Mouse (Mus musculus) ovary, adult 10 weeks (tissue): ENCODE data around the gene Vmn1r222. TPM values are rescaled to one million over a fixed set of nuclear protein-coding genes. Genes with fewer than 3 reads are reported as not detected.

ENCODE experiments used
- polyA plus RNA-seq: library from polyadenylated mRNA; stranded (reverse); fragments of 350-450 nt; fragmentation: Illumina TruSeq; extraction: RNeasy Lipid Tissue Mini Kit (QIAGEN cat#74804); gene quantifications from one replicate; pipeline ENCODE4 v1.2.3, GENCODE M21; 2014

Gene Vmn1r222
- polyA plus RNA-seq = not detected

DNA sequence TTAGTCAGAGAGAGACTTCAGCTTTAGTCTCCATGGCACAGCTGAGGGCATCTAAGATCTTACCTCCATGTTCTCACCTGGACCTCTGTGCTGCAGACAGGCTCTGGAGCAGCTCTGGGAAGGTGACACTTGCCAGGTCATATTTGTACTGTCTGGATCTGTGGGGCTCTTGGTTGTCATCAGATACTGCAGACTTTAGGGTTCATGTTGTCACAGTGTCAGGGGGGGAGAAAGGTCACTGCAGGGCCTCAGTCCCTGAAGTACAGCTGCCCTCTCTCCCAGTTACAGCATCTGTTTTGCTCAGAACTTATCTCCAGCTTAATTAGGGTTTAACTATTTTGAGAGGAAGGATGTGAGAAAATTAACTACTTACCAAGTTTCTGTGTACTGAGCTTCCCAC is at the start of gene Vmn1r222:
Gene Vmn1r222, minus strand, starts transcription at position 101 of the 400 bp plus-strand sequence.

DNA sequence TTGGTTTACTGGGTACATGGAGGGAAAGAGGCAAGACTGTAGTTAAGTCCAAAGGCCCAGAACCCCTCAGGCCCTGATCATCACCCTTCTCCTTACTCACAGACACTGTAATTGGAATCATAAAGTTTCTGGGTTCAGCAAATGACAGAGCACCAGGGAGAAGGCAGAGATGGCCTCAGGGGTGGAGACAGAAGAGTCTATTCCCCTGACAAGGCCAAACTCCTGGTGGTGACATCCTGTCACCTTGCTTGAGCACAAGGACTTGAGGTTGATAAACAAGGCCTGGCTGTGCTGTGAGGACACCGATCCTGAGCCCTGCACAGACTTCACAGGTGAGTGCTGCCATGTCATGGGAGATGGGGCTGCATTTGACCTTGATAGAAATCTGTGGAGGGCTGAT is 11.1 kb upstream of the Vmn1r222 start, which contains the start of gene Vmn1r223:
Gene Vmn1r223, plus strand, starts transcription at position 301 of the 400 bp plus-strand sequence.

GRCm38 (mm10) chr13:23213827-23214226 is 21.9 kb downstream of the Vmn1r222 start, which contains the start of gene Vmn1r221:
Gene Vmn1r221 (plus strand): TSS chr13:23214127.

GRCm38 (mm10) chr13:23187875-23188274 is 47.9 kb downstream of the Vmn1r222 start, which contains the start of gene Vmn1r220:
Gene Vmn1r220 (minus strand): TSS chr13:23187975.

Other genes with a start within 250 kb of the Vmn1r222 start
- not detected for gene Vmn1r213, start 228.3 kb downstream of the Vmn1r222 start, polyA plus RNA-seq
- gene Vmn1r214, start 205.5 kb downstream of the Vmn1r222 start, polyA plus RNA-seq = not detected
- not detected for gene Vmn1r215, start 167.9 kb downstream of the Vmn1r222 start, polyA plus RNA-seq
- gene Vmn1r217, start 117.7 kb downstream of the Vmn1r222 start, polyA plus RNA-seq = not detected
- gene Vmn1r218, start 102.8 kb downstream of the Vmn1r222 start, polyA plus RNA-seq = not detected
- gene Vmn1r219, start 76.6 kb downstream of the Vmn1r222 start, polyA plus RNA-seq = not detected
- not detected for gene Vmn1r220, start 48.0 kb downstream of the Vmn1r222 start, polyA plus RNA-seq
- gene Vmn1r221, start 21.8 kb downstream of the Vmn1r222 start, polyA plus RNA-seq = not detected
- gene Vmn1r223, start 11.2 kb upstream of the Vmn1r222 start, polyA plus RNA-seq = not detected
- gene Zfp322a, start 133.3 kb upstream of the Vmn1r222 start, polyA plus RNA-seq = 155 TPM
- 3.4 TPM for gene Abt1, start 187.9 kb upstream of the Vmn1r222 start, polyA plus RNA-seq
- 0.17 TPM for gene Btn1a1, start 230.0 kb upstream of the Vmn1r222 start, polyA plus RNA-seq